Mouse (Mus musculus) myocyte (in vitro differentiated cells): ENCODE measurements around the gene Txndc2.

Source experiments
- CEBPB ChIP-seq: IDR thresholded peaks from 2 replicates; pipeline ENCODE4 v1.6.1; 2011; ENCODE audit warnings: mild to moderate bottlenecking, moderate library complexity; ENCODE audit not compliant: poor library complexity, insufficient read depth, severe bottlenecking
- MAX ChIP-seq: IDR thresholded peaks from one replicate; pipeline ENCODE4 v1.6.1; 2011; ENCODE audit warnings: low read depth, mild to moderate bottlenecking, control low read depth
- MYOG ChIP-seq, 3 experiments: IDR thresholded peaks; one replicate each; pipeline ENCODE4 v1.6.1; 2011; ENCODE audit warnings: control low read depth in 2 of 3, low read depth in 2 of 3, mild to moderate bottlenecking in 2 of 3; ENCODE audit not compliant: insufficient read length in 2 of 3, control insufficient read depth in 1 of 3, insufficient read depth in 1 of 3
- POLR2A ChIP-seq: IDR thresholded peaks from one replicate; pipeline ENCODE4 v1.6.1; 2011; ENCODE audit warnings: low read depth, mild to moderate bottlenecking, control low read depth, moderate library complexity; ENCODE audit not compliant: insufficient read length
- POLR2AphosphoS2 ChIP-seq: IDR thresholded peaks from one replicate; pipeline ENCODE4 v1.6.1; 2011; ENCODE audit warnings: low read depth, control low read depth; ENCODE audit not compliant: insufficient read length
- REST ChIP-seq: IDR thresholded peaks from one replicate; pipeline ENCODE4 v1.6.1; 2011; ENCODE audit warnings: mild to moderate bottlenecking, control low read depth, moderate library complexity; ENCODE audit not compliant: insufficient read depth, insufficient read length
- SRF ChIP-seq: IDR thresholded peaks from one replicate; pipeline ENCODE4 v1.6.1; 2011; ENCODE audit warnings: low read depth; ENCODE audit not compliant: control insufficient read depth, insufficient read length
- TCF12 ChIP-seq: IDR thresholded peaks from one replicate; pipeline ENCODE4 v1.6.1; 2011; ENCODE audit warnings: mild to moderate bottlenecking, control low read depth; ENCODE audit not compliant: poor library complexity, insufficient read depth, severe bottlenecking
- TCF3 ChIP-seq: IDR thresholded peaks from one replicate; pipeline ENCODE4 v1.6.1; 2011; ENCODE audit warnings: low read depth, control low read depth; ENCODE audit not compliant: insufficient read length
- USF1 ChIP-seq: IDR thresholded peaks from one replicate; pipeline ENCODE4 v1.6.1; 2011; ENCODE audit warnings: low read depth, mild to moderate bottlenecking, control low read depth, moderate library complexity

GRCm38 (mm10) chr17:65604892-65605291, 37.1 kb downstream of the Txndc2 start:
- TF ChIP-seq USF1 (no peak), MAX (no peak), TCF12 (no peak), SRF (no peak), POLR2A (no peak), POLR2AphosphoS2 (no peak), MYOG (IDR thresholded peaks at IDR 0.05; ENCODE audit: control insufficient read depth in 1 of 3, insufficient read depth in 1 of 3, insufficient read length in 2 of 3, low read depth in 2 of 3) (no peak), CEBPB (no peak), TCF3 (no peak), REST (no peak)
